Mouse (Mus musculus) embryonic facial prominence, embryonic 15.5 days (tissue): ENCODE measurements around the gene Nfia. TPM values are rescaled to one million over a fixed set of nuclear protein-coding genes. Genes with fewer than 3 reads are reported as not detected.

Experiments
- ATAC-seq: fragments of 200-750 bp; cut with Nextera tagmentation; 2 replicates; pipeline ENCODE4 v1.8.0; 2017; ENCODE audit warnings: low read depth, moderate TSS enrichment; ENCODE audit not compliant: insufficient number of reproducible peaks, low FRiP score, low TSS enrichment
- H3K27ac ChIP-seq: fragments of 300-500 bp; sonication (generic); replicated peaks from 2 replicates; pipeline ENCODE4 v1.5.1; 2015; ENCODE audit warnings: mild to moderate bottlenecking, inconsistent platforms
- H3K27me3 ChIP-seq: fragments of 300-500 bp; sonication (generic); 2 replicates; pipeline ENCODE4 v1.6.1; 2015; ENCODE audit warnings: inconsistent platforms
- H3K36me3 ChIP-seq: fragments of 300-500 bp; sonication (generic); 2 replicates; pipeline ENCODE4 v1.6.1; 2015; ENCODE audit warnings: mild to moderate bottlenecking, inconsistent platforms
- H3K4me1 ChIP-seq: fragments of 300-500 bp; sonication (generic); 2 replicates; pipeline ENCODE4 v1.6.1; 2015; ENCODE audit warnings: inconsistent platforms
- H3K4me2 ChIP-seq: fragments of 300-500 bp; sonication (generic); replicated peaks from 2 replicates; pipeline ENCODE4 v1.6.1; 2015; ENCODE audit warnings: mild to moderate bottlenecking, inconsistent platforms
- H3K4me3 ChIP-seq: fragments of 300-500 bp; sonication (generic); replicated peaks from 2 replicates; pipeline ENCODE4 v1.5.1; 2015; ENCODE audit warnings: mild to moderate bottlenecking, inconsistent platforms
- H3K9ac ChIP-seq: fragments of 300-500 bp; sonication (generic); 2 replicates; pipeline ENCODE4 v1.6.1; 2015; ENCODE audit warnings: inconsistent platforms
- H3K9me3 ChIP-seq: fragments of 300-500 bp; sonication (generic); replicated peaks from 2 replicates; pipeline ENCODE4 v1.6.1; 2016; ENCODE audit warnings: inconsistent platforms
- WGBS: fragments of 180-500 bp; shearing (Covaris S2); methylation state at CpG from one replicate; pipeline ENCODE4 v1.1.7; 2015; 5-methylcytosine and 5-hydroxymethylcytosine counted together
- polyA plus RNA-seq: library from polyadenylated mRNA; unstranded; fragments of >200 nt; fragmentation: Nextera tagmentation; extraction: Ambion mirVana; gene quantifications from 2 replicates; pipeline ENCODE4 v1.2.1, GENCODE M21; 2015

Gene Nfia
- polyA plus RNA-seq, 1 experiment from 2014 or later: 55.4 TPM

GRCm38 (mm10) chr4:98023245-98023792, 250.8 kb downstream of the Nfia start:
- no peak overlapping the region for H3K4me2 ChIP-seq
- no peaks in the 10 kb centered on the region for H3K9me3 ChIP-seq
- WGBS: 58% methylated on average over 6 of the region's 6 CpGs
- H3K9ac ChIP-seq: no peak overlapping the region
- ATAC-seq: no peak
- no peak overlapping the region for H3K27ac ChIP-seq
- H3K4me1 ChIP-seq: no peaks in the 10 kb centered on the region
- H3K4me3 ChIP-seq: no peak overlapping the region
- peaks cover 10% of the 10 kb centered on the region; the same call in 1 of the 2 replicates for H3K36me3 ChIP-seq
- no peaks in the 10 kb centered on the region for H3K27me3 ChIP-seq

- 75% methylated on average over 4 of the region's 4 CpGs for WGBS
- Histone ChIP-seq H3K4me2 (no peak overlapping the region), H3K27ac (no peak overlapping the region), H3K27me3 (no peaks in the 10 kb centered on the region), H3K9ac (no peak overlapping the region), H3K36me3 (peaks cover 3% of the 10 kb centered on the region; the same call in 1 of the 2 replicates), H3K4me1 (no peaks in the 10 kb centered on the region), H3K9me3 (no peaks in the 10 kb centered on the region), H3K4me3 (no peak overlapping the region)
- no peak for ATAC-seq
Observed at GRCm38 (mm10) chr4:98027412-98027811, 254.9 kb downstream of the Nfia start.

- Histone ChIP-seq H3K4me3 (no peak overlapping the region), H3K4me2 (no peak overlapping the region), H3K9ac (no peak overlapping the region), H3K9me3 (no peaks in the 10 kb centered on the region), H3K27me3 (no peaks in the 10 kb centered on the region), H3K4me1 (no peaks in the 10 kb centered on the region), H3K27ac (no peak overlapping the region), H3K36me3 (no peaks in the 10 kb centered on the region)
- 50% methylated on average over 3 of the region's 3 CpGs for WGBS
- no peak for ATAC-seq
Observed at GRCm38 (mm10) chr4:98031871-98032270, 259.3 kb downstream of the Nfia start.

GRCm38 (mm10) chr4:98032332-98032731, 259.8 kb downstream of the Nfia start:
- Histone ChIP-seq H3K4me3 (no peak overlapping the region), H3K36me3 (no peaks in the 10 kb centered on the region), H3K9ac (no peak overlapping the region), H3K4me2 (no peak overlapping the region), H3K9me3 (no peaks in the 10 kb centered on the region), H3K27me3 (no peaks in the 10 kb centered on the region), H3K4me1 (no peaks in the 10 kb centered on the region), H3K27ac (no peak overlapping the region)
- no peak for ATAC-seq
- 56% methylated on average over 5 of the region's 5 CpGs for WGBS

- ATAC-seq: no peak
- Histone ChIP-seq H3K4me3 (no peak overlapping the region), H3K9ac (no peak overlapping the region), H3K4me2 (no peak overlapping the region), H3K36me3 (no peaks in the 10 kb centered on the region; the same call in 1 of the 2 replicates), H3K9me3 (no peaks in the 10 kb centered on the region), H3K27me3 (no peaks in the 10 kb centered on the region), H3K4me1 (no peaks in the 10 kb centered on the region), H3K27ac (no peak overlapping the region)
- 70% methylated on average over 5 of the region's 5 CpGs for WGBS
Observed at GRCm38 (mm10) chr4:98039095-98039494, 266.6 kb downstream of the Nfia start.

GRCm38 (mm10) chr4:98040179-98040578, 267.6 kb downstream of the Nfia start:
- H3K4me1 ChIP-seq: no peaks in the 10 kb centered on the region
- no peak overlapping the region for H3K4me2 ChIP-seq
- no peak overlapping the region for H3K27ac ChIP-seq
- no peaks in the 10 kb centered on the region; the same call in 1 of the 2 replicates for H3K36me3 ChIP-seq
- no peak overlapping the region for H3K4me3 ChIP-seq
- no peak for ATAC-seq
- no peaks in the 10 kb centered on the region for H3K9me3 ChIP-seq
- WGBS: 71% methylated on average over 7 of the region's 7 CpGs
- H3K9ac ChIP-seq: no peak overlapping the region
- H3K27me3 ChIP-seq: no peaks in the 10 kb centered on the region

GRCm38 (mm10) chr4:98044611-98045010, 272.1 kb downstream of the Nfia start:
- Histone ChIP-seq H3K4me1 (peaks cover 5% of the 10 kb centered on the region), H3K27ac (no peak overlapping the region), H3K27me3 (no peaks in the 10 kb centered on the region), H3K4me2 (no peak overlapping the region), H3K9me3 (no peaks in the 10 kb centered on the region), H3K9ac (no peak overlapping the region), H3K4me3 (no peak overlapping the region), H3K36me3 (no peaks in the 10 kb centered on the region; the same call in 1 of the 2 replicates)
- 86% methylated on average over 8 of the region's 8 CpGs for WGBS
- ATAC-seq: no peak

GRCm38 (mm10) chr4:98047369-98047768, 274.8 kb downstream of the Nfia start:
- H3K9me3 ChIP-seq: no peaks in the 10 kb centered on the region
- peaks cover 9% of the 10 kb centered on the region for H3K4me1 ChIP-seq
- no peak overlapping the region for H3K9ac ChIP-seq
- no peak for ATAC-seq
- H3K36me3 ChIP-seq: peaks cover 3% of the 10 kb centered on the region; the same call in 1 of the 2 replicates
- no peak overlapping the region for H3K4me2 ChIP-seq
- no peak overlapping the region for H3K27ac ChIP-seq
- H3K27me3 ChIP-seq: no peaks in the 10 kb centered on the region
- H3K4me3 ChIP-seq: no peak overlapping the region

- Histone ChIP-seq H3K9me3 (no peaks in the 10 kb centered on the region), H3K4me3 (no peak overlapping the region), H3K4me2 (no peak overlapping the region), H3K36me3 (peaks cover 14% of the 10 kb centered on the region; the same call in 1 of the 2 replicates), H3K27ac (no peak overlapping the region), H3K4me1 (peaks cover 9% of the 10 kb centered on the region), H3K9ac (no peak overlapping the region), H3K27me3 (no peaks in the 10 kb centered on the region)
- WGBS: 53% methylated on average over 7 of the region's 7 CpGs
- ATAC-seq: no peak
Observed at GRCm38 (mm10) chr4:98049584-98049983, 277.1 kb downstream of the Nfia start.

GRCm38 (mm10) chr4:98050003-98050620, 277.6 kb downstream of the Nfia start:
- WGBS: 72% methylated on average over 8 of the region's 8 CpGs

GRCm38 (mm10) chr4:98050781-98051180, 278.2 kb downstream of the Nfia start:
- 81% methylated on average over 10 of the region's 10 CpGs for WGBS
- Histone ChIP-seq H3K36me3 (peaks cover 14% of the 10 kb centered on the region; the same call in 1 of the 2 replicates), H3K4me3 (no peak overlapping the region), H3K27ac (no peak overlapping the region), H3K9me3 (no peaks in the 10 kb centered on the region), H3K9ac (no peak overlapping the region), H3K4me2 (no peak overlapping the region), H3K4me1 (peaks cover 9% of the 10 kb centered on the region), H3K27me3 (no peaks in the 10 kb centered on the region)
- no peak for ATAC-seq

More at GRCm38 (mm10) chr4:98050003-98050620, 277.6 kb downstream of the Nfia start:
- Histone ChIP-seq H3K4me3 (no peak overlapping the region), H3K9me3 (no peaks in the 10 kb centered on the region), H3K27ac (no peak overlapping the region), H3K9ac (no peak overlapping the region), H3K36me3 (peaks cover 14% of the 10 kb centered on the region; the same call in 1 of the 2 replicates), H3K27me3 (no peaks in the 10 kb centered on the region), H3K4me1 (peaks cover 9% of the 10 kb centered on the region), H3K4me2 (no peak overlapping the region)
- no peak for ATAC-seq

- no peak overlapping the region for H3K27ac ChIP-seq
- H3K4me2 ChIP-seq: no peak overlapping the region
- ATAC-seq: no peak
- 77% methylated on average over 3 of the region's 3 CpGs for WGBS
- no peaks in the 10 kb centered on the region for H3K27me3 ChIP-seq
- peaks cover 9% of the 10 kb centered on the region for H3K4me1 ChIP-seq
- H3K9ac ChIP-seq: no peak overlapping the region
- no peaks in the 10 kb centered on the region for H3K9me3 ChIP-seq
- H3K4me3 ChIP-seq: no peak overlapping the region
- H3K36me3 ChIP-seq: peaks cover 14% of the 10 kb centered on the region; the same call in 1 of the 2 replicates
Observed at GRCm38 (mm10) chr4:98051326-98051725, 278.8 kb downstream of the Nfia start.
